Mouse (Mus musculus) lung, adult 2 months (tissue): ENCODE measurements around the gene Ak5.

Source experiments
- CTCF ChIP-seq: fragments of 200-500 bp; IDR thresholded peaks from 2 replicates; pipeline ENCODE4 v1.5.1; 2011; ENCODE audit warnings: mild to moderate bottlenecking, low read length, control low read depth; ENCODE audit not compliant: insufficient read depth
- POLR2A ChIP-seq: fragments of 200-500 bp; IDR thresholded peaks from 2 replicates; pipeline ENCODE4 v1.6.1; 2011; ENCODE audit warnings: low read depth, mild to moderate bottlenecking, control low read depth, low read length, borderline replicate concordance; ENCODE audit errors: extremely low read depth

DNA sequence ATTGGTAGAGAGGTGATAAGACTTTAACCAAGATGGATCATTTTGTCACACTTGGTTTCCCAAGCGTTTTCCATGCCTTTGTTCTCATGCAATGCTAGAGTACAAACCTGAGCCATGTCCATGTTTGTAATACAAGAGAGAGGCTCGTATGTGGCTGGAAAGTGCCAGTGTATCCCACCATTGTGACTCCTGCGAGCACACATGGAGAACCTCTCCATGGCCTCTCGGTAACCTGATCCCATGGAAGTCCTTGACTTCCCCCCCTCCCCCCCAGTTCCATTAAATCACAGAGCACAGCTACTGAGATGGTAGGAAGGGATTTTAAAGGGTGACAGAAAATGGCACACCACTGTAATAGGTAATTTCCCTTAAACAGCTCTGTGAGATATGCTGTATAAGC is 207.4 kb downstream of the Ak5 start:
- TF ChIP-seq POLR2A (no peak), CTCF (no peak)
